Mouse (Mus musculus) G1E (cell line): Measurements from ENCODE around the gene Gm498.

Experiments
- CTCF ChIP-seq: IDR thresholded peaks from 2 replicates; pipeline ENCODE4 v1.5.1; 2012; ENCODE audit warnings: low read depth, low read length, inconsistent platforms, mixed read lengths
- POLR2AphosphoS5 ChIP-seq: IDR thresholded peaks from 2 replicates; pipeline ENCODE4 v1.6.1; 2012; ENCODE audit warnings: low read depth, low read length, inconsistent platforms; ENCODE audit not compliant: insufficient replicate concordance
- TAL1 ChIP-seq: conservative IDR thresholded peaks from 2 replicates; pipeline ENCODE4 v1.6.1; 2012; ENCODE audit warnings: low read depth, low read length, inconsistent platforms, mixed read lengths

DNA sequence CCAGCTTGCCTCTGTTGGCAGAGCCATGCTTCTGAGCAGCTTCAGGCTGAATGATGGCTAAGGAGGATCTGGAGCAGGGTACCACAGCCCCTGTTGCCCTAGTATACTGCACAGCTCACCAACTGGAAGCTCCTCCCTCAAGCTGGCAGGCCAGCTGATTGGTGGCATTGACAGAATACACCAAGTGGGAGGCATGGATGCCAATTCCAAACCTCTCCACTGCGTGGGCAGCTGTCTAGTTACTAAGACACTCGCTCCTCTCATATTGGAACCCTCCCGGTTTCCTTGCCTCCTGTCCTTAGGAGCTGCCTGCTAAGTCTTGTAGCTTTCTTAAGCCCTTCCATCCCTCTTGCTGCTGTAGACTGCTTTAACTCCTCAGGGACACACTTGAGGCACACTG, 39.0 kb downstream of the Gm498 start:
- TF ChIP-seq CTCF (no peak), POLR2AphosphoS5 (no peak), TAL1 (no peak)
